Mouse (Mus musculus) lung, postnatal 14 days (tissue): ENCODE measurements around the gene Alg2.

Source experiments
- DNase-seq: peaks from one replicate; pipeline ENCODE4 v3.0.0; 2021

Alg2 gene

DNA sequence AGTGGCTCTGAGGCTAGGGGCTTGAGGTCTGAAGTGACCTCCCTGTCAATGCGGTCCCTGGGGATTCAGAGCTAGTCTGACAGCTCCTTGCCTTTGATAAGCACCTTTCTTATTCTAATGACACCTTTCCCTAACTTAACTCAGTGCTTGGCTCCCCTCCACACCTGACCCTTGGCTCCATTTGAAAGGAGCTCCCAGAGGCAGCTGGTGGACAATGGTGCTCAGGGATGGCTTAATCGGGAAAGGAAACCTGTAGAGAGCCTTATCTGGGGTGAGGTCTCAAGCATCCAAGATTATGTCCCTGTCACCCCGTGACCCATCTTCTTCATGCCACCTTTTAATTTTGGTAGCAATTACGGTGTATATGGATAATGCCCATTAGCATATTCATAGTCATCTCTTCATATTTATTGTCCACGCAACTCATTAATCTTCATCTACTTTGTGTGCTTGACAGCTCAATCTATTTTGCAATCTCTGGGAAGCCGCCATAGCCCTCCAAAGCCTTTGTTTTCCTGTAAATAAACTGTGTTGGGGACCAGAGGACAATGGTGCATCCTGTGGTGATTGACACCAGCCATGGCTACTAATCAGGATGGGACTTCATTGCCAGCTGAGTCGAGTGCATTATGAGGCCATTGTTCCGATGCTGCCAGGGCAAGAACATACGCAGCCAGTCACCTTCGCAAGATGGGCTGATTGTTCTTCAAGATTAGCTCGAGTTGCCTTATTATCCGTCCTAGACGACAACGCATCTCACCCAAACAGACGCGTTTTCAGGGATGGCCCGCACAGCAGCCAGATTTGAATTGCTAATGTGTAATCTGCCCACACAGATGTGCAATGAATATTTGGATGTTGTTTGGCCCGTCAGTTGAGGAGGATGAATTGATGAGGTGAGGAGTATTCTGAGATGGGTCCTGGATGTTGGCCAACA is 24.3 kb downstream of the Alg2 start:
- DNase-seq, result no peak

DNA sequence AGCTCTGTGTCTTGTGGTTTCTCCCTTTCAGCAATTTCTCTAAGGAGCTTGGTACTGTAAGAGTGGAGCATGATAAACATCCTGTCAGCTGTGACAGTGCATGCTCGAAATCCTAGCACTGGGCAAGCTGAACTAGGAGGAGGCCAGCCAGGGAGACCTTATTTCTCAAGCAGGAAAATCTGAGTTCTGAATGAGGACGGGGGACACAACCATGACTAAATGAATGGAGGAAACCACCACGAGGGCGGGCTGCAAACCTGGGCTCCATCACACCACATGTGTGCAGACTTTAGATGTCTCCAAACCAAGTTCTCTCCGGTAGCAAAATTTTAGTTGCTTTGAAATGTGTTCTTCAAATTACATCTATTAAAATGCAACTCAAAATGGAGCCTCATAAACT is 25.0 kb downstream of the Alg2 start:
- DNase-seq, result no peak

DNA sequence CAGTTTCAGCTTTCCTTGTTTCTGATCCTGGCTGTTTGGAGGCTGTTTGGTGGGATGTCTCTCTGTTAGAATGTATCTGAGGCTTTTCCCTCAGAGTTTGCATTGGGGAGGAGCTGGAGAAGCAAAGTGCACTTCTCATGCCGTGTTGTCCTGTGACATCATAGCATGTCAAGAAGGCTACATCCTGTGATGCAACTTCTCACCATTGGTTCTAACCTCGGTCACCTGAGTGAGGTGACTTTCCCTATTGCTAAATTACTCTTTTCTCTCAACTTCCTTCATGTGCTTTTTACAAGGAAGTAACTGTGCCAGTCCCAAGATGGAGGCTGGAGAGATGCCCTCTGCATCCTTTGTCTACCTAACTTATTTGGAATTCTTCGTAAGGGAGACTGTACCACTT is 25.6 kb downstream of the Alg2 start:
- DNase-seq, result no peak

DNA sequence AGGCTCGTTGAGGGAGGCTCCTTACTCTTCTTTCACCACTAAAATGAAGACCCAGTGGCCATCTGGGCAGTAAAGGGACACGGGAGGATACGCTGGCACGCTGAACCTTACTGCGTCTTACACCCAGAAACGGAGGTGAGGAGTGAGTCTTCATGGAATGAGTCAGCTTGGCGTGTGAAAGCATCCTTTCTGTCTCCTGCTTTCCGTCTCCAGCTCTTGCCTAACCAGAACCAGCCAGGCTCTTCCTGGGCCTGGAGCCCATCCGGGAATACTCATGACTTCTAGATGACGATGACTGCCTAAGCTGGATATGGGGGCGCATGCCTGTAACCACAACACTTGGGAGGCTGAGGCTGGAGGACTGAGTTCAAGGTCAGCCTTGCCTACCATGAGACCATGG is 33.2 kb downstream of the Alg2 start:
- no peak for DNase-seq

DNA sequence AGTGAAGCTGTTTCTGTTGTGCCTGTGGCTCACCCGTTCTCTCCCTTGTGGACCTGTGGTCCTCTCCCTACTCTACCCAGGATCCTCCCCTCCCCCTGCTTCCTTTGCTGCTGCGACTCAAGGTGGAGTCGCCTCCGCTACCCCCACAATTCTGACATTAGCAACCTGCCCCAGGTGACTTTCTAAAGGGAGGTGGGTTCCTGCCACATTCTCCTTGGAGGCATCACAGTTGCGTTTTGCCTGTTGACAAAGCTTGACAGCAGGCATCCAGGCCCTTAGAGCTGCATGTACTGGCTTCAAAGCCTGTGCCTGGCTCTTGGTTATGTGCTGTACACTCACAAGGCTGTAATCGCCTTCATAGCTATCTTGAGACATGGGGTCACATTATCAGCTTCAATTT is 35.2 kb downstream of the Alg2 start:
- DNase-seq, result no peak

DNA sequence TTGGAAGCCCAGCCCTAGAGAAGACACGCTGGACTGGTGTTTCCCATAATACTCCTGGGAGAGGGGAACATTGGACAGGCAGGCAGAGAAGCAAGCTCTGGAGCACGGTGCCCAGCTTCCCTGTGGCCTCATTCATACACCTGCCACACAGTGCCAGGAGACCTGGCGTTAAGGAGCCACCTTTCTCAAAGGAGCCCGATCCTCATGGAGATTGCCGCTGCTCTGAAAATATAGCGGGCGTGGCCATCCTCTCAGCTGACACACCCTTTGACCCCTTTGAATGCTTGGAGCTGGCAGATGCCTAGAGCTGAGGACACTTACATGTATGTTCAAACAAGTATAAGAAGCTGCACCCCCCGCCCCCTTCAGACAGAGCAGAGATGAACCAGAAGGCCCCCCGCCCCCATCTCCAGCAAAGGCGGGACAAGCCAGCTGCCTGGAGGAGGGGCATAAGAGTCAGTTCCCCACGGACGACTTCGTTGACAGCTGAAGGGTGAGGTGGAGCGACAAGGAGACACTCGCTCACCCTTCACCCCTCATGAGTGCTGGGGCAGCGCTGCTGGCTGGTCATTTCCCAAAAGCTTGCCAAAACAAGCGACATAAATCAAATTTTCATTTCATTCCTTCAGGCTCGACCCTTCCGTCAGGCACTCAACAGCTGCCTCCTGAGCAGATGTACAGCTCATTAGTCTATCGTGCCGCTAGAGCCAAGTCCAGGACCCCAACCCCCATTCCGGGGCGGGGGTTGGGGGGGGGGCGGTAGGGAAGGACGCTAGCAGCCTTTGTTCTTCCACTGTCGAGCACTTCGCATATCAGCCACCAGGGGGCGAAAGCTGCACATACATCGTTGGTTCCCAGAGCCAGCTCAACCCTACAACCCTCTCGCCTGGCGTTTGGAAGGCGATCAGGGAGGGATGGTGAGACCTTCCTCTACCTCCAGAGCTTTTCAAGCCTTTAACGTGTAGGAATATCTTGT is 36.5 kb downstream of the Alg2 start:
- peak; percentile 89 for DNase-seq

DNA sequence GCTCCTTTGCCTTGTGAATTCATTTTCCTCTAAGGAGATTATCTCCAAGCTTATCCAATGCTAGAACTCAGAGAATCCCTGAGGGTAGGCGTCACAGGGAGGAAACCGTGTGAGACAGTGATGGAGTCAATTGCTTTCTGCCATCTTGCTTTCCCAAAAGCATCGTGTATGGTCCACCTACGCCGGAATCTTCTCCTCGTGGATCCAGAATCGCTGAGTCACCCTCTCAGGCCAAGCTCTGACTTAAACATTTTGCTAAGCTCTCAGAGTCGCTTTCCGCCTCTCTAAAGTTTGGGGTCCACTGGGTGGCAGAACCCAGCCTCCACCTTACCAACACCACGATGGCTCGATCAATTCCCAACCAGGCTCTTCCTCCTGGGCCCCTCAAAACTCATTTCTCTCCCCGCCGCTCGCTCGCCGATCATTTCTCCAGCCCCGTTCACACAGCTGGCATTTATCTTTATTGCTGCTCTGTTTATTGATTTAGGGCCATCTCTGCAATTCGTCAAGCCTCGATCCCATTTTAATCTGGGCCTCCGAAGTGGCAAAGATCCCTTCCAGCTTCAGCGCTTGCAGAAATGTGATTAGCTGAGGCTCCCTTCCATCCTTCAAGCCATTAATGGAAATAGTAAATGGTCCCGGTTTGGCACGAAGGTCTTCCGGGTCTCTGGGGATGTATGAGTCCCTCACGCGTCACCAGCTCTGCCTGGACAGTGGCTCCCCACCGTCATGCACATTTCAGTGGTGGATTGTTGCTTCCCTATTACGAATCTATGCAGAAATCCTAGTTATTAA is 38.4 kb downstream of the Alg2 start:
- no peak for DNase-seq

DNA sequence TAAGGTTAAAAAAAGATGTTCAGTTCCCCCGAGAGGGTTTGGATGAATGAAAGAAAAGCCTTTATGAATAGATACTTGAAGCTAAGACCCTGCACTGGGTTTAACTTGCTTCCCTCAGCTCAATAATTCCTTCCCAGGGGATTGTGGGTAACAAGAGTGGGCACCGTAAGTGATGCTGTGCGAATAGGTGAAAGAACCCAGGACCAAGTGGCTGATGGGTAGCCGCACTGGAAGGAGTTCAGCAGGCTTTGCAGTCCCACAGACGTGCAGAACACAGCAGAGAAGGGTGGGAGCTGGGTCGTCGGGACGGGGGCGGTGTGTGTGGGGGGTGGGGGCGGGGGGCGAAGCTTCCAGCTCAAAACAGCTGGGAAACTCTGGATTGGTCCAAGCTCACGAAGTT is 39.0 kb downstream of the Alg2 start:
- no peak for DNase-seq

DNA sequence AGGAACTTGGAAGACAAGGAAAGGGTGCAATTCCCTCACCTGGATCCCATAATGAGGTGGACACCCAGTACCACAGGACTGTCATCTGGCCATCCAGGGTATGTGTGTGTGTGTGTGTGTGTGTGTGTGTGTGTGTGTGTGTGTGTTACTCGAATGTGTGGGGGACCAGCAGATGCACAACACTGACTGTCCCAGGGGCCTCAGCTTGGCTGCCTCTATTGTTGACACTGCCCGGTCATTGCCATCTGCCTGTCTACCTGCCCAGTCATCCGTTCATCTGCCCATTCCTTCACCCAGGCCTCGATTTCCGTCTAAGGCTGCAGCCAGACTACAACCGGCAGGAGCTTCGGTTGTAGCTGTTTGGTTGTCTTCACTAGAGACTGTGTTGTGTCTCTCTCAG is 41.4 kb downstream of the Alg2 start:
- DNase-seq, result no peak

DNA sequence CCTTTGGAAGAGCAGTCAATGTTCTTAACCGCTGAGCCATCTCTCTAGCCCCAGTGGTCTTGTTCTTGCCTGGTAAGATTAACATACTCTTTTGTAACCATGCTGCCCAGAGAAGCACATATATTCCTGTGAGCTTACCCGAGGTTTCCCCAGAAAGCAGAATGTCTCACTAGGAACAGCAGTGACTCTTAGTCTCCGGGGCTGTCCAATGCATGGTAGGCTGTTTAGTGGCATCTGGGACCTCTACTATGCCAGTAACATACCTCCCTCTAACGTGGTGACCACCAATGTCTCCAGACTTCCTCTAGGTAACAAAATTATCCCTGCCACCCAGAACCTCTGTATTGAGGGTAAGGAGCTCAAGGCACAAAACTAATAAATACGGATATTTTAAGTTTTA is 43.1 kb downstream of the Alg2 start:
- no peak for DNase-seq

DNA sequence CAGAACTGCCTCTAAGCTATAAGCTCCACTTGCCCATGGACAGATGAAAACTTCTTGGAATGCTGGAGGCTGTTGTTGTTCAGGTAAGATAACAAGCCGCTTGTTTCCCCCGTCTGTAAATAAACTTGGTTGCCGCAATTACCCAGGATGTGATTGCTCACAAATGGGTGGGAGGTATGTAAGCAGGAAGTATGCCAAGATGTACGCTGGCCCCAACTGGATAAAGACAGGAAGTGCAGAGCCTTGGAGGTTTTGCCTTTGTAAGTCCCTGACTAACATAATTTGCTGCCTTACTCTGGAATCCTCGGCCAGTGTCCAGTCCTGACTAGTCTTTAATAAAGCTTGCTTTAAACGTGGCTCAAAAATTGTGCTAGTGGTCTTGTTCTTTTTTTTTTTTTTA is 43.6 kb downstream of the Alg2 start:
- DNase-seq, result no peak

DNA sequence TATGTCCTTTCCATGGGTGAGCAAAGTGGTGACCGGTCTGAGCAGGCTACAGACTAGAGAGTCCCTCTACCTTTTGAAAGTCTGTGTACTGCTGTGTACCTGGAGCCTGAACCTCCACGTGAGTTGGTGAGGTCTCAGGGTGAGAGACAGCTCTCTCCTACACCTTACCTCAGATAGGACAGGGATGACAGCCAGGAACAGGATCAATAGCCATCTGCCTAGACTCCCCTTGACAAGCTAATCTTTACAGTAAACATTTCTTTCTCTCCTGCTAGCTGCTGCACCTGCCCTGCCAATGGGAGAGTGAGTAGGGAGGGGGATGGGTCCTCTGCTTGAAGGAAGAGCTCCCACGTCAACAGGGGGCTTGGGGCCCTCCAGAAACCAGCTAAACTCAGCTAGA is 46.5 kb downstream of the Alg2 start:
- DNase-seq, result no peak

DNA sequence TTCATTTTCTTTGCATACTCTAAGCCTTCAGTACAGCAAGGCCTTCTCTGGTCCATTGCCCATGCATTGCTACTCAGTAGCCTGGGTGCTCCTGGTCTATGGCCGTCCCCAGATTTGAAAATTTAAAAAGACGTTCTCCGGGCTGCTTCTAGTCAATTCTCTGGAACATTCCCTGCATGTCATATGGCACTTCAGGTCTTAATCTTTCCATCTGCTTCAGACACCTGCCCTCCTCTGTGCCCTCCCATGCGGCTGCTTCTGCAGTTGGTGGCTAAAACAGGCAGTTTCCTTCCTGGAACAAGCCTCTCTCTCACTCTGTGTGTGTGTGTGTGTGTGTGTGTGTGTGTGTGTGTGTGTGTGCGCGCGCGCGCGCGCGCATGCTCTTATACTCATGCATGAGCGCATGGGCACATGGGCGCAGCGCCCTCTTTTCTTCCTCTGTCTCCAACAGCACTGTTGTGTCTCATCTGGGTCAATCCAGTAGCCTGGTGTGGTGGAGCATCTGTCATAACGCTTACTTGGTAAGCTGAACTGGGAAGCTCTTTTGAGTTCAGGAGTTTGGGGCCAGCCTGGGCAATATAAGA is 48.8 kb downstream of the Alg2 start:
- DNase-seq, result no peak

DNA sequence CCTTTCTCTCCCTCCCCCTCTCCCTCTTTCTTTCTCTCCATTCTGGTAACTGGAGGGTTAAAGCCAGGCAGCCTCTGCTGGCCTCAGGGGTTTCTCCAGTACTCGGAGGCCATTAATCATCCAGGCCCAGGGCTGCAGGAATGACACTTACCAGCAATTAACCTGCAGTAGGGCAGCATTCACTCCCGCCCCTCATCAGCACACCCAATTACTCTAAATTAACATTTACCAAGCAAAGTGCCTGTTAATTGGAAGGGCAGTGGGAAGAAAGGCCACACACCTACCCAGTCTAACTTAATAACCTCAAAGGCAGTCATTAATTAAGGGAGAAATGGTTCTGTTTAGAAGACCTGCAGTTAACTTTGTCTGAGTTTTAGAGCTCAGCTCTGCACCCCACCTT is 49.8 kb downstream of the Alg2 start:
- no peak for DNase-seq

DNA sequence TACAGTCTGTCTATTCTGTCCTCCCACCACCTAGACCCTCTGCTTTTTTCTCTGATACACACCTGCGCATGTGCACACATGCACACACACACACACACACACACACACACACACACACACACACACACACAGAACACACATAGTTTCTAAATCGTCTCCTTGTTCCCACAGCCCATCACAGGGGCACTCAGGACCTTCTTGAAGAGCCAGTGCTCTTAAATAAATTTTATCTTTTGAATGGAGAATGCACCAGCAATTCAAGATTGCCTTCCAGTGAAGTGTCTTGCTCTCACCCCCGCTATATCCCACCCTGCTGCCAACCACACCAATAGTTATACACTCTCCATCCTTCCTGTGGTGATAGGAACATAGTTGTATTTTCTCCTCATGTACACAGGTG is 51.2 kb downstream of the Alg2 start:
- no peak for DNase-seq

DNA sequence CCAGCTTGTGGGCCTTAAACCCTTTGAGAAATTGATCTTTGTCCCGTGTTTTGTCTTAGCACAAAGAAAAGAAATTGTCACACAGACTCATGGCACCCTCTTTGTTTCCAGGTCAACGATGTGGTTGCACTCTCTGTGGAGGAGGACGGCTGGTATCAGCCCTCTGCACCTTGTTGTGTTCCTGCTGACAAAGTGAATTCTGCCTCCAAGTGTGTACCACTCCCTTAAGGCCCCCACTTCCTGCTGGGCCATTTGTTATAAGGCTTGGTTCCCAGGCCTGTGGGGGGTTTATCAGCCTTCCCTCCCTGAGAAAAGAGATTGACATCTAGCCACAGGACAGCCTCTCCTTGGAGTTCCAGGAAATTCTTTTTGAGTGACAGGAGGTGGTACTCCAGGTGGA is 51.9 kb downstream of the Alg2 start:
- DNase-seq, result no peak

DNA sequence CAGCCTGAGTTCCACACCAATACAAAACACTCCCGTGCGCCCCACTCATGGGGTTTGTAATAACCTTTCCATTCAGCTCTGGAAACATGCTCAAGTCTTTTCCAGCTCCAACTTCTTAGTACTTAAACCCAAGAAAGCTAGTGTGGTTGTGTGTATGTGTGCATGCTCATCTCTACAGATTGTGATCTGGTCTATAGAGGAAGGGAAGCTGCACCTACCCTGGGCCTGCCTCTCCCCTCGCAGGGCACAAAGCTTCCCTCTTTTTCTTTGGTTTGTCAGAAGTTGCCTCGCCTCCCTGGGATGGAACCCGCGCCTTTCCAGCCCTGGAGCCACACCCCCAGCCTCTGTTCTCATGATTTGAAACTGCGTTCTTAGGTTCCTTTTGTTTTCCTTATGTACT is 53.9 kb downstream of the Alg2 start:
- DNase-seq, result no peak

DNA sequence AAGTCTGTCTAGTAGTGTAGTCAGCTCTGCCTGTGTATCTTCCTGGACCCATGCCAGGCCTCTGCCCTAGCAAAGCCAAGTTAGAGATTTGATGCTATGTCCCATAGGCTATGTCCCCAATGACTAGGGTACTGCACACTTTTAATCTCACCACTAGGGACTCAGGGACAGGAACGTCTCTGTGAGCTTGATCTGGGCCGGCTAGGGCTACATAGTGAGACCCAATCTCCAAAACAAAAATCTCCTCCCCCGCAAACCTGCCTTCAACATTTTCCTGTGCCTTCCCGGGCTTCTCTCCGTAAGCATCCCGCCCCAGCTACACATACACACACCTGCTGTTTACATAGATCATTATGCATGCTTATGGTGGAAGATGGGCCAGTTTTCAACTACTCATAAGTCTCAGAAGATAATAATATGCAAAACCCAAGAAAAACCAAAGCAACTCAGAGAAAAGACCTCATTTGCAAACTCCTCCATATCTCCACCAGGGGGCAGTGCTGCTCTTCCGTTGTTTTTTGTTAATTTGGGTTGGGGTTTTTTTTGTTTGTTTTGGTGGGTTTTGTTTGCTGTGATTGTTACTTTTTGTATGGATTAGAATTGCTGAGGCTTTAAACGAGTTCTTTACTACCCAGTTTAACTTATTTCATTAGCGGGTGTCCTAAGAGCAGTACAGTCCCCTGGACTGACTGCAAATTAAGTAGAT is 54.7 kb downstream of the Alg2 start:
- no peak for DNase-seq

DNA sequence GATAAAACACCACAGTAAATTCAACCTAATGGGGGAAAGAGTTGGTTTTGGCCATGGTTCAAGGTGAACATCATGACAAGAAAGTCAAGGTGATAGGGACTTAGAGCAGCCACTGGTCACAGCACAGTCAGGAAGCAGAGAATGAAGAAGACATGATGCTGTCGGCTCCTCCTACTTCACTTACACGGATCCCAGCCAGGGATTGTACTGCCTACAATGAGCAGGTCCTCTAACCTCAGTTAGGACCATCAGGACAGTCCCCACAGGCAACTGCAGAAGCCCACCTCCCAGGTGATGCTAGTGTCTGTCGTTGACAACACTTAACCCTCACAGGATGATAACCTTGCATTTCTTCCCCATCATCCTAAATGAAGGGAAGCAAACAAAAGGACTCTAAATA is 56.3 kb downstream of the Alg2 start:
- no peak for DNase-seq
